Mouse (Mus musculus): ENCODE measurements at regions not wholly inside any gene's neighbourhood (a gene's known extent, or its start where the extent isn't known, plus 50 kb on each side); places are given as distances from the start of the nearest gene placed in this dataset.

DNA sequence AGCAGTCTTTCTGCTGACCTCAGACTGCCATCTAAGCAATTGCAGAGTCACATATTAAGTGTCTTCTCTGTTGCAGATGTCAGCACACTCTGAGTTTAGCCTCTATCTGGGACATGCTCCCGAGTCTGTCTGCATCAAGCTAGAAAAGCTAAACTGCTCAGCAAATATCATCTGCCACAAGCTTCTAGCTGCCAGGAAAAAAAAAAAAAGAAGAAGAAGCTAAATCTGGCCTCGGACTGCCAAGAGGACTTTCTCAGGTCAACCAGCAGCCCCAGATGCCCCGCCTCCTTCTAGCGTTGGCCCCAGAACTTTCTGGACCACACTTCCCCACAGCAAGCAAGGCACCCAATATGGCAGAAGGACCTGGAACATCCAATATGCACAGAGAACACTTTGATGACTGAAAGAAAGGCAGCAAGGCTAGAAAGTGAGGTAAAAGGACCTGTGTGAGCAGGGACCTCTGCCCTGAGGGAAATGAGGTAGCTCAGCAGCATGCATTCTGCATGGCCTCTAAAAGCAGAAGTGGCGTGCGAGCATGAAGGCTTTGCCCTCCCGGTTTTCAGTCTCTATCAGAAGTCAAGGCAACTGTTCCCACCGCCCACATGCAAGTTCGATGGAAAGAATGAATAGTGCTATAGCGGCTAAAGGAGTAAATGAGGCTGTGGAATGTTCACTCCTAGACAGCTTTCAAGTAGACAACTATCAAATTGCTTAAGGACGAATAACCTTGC, 305.8 kb upstream of the Clint1 start:
- DNase-seq: no peak

DNA sequence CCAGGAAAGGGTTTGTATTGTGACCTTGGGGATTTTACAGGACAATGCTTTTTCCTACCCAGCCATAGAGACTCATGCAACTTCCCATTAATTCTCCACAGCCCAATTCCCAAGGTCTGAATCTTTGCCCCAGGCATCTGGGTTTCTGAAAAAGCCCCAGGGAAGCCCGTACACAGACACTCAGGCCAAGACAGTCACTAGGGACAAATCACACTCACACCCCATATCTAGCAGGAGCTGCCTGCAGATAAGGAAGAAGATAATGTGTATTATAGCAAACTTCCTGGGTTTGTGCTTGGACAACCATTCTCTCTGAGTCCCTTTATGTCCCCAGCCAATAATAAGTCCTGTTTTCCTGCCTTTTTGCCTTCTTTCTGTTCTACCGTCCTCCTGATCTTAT, 305.0 kb upstream of the Clint1 start:
- DNase-seq: no peak

DNA sequence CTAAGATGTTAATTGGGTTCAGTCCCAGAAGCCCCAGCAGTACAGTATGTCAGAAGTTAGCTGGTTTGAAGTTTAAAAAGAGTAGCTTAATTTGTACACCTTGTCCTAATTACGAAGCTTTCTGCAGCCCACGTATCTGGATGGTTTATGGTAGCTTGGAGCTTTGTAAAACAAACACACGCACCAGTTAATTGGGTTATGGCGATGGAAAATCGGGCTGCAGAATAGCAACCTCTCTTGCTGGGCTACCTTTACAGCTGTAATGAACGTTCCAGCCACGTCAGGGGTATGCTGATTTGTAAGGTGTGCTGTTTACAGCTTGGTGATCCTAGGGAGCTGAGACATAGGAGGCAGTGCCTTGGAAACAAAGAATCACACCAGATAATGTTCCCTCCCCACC, 301.5 kb upstream of the Clint1 start:
- DNase-seq: no peak

DNA sequence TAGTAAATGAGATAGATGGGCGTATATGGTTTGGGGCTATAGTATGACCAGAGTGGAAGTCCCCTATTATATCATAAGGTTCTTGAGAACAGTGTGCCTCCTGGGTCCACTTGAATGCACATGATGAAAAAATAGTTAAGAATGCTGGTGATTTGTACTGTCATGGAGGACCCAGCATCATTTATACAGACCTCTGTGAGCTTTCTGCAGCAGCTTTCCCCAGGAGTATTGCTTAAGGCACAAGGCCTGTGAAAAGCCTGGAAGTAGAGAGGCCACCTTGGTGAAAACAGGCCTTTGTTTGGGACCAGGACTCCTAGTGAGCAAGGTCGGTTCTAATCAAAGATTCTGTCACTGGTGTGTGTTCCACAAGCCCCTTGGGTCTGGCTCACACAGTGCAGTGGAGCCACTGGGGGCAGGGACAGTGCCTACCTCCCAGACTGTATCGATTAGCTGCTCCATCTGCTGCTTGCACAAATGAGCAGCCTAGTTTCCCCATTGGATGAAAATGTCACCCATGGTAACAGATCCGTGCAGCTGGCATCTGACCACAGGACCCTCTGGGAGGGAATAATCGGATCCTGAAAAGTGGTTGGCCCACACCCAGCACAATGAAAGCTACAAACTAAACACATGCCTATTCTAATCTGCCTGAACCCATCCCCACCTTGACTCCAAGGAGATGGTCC, 274.2 kb upstream of the Clint1 start:
- no peak for DNase-seq

DNA sequence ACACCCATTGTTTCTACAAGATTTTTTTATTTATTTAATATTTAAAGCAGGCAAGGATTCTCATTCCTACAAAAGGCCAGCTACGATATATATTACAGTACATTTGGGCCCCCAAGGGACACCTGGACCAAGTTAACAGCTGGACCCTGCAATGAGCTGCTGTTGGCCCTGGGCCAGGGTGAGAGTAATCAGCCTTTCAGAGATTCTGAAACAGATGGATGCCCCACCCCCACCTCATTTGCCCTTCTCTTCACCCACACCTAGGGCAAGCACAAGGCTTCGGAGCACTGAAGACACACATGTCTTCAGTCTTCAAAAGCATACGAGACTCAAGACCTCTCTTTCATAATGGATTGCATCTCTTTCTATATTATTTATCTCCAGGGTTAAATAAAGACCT, 259.5 kb upstream of the Clint1 start:
- DNase-seq: no peak

DNA sequence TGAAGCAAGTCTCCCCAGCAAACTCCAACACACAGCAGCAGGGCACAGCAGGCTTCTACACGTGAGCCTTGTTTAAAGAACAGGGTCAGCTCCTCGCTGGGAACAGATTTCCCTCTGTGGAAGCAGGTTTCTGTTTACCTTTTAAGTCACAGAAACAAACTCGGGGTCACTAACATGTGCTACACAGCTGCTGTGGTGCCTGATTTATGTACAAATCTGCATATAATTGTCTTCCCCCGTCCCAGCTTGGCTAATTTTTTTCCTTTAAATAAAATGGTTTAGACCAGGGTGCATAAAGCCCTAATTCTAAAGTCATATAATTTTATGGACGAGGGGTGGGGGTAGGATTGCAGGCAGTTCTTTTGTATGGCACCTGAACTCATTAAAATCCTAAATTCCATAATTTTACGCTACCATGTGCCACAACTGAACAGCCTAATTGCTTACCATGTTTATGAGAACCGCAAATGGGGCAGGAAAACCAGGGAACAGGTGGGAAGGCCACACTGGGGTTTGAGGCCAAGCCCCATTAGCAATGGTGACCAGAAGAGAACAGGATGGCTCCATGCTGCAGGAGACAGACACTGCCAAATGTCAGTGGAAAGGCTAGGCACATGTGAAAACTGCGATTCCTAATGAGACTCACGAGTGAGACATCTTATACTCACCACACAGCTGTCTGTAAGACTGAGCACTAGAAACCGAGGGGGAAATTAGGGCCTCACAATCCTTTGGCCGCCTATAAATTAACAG, 258.8 kb upstream of the Clint1 start:
- DNase-seq: no peak

DNA sequence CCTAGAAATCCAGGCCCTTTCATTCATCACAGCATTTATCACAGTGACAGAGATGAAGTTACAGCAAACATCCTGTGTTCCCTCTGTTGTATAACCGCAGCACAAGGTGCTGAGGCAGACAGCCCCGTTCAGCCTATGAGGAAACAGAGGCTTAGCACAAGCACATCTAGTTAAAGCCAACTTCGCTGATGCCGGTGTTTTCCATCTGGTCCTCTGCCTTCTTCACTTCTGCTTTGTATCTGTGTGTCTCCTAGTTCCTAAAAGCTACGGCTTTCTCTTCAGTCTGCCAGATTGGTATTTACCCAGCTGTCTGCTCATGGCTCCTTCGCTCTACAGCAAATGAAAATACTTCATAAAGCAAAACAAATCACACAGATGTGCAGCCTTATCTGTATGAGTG, 256.5 kb upstream of the Clint1 start:
- DNase-seq: no peak

DNA sequence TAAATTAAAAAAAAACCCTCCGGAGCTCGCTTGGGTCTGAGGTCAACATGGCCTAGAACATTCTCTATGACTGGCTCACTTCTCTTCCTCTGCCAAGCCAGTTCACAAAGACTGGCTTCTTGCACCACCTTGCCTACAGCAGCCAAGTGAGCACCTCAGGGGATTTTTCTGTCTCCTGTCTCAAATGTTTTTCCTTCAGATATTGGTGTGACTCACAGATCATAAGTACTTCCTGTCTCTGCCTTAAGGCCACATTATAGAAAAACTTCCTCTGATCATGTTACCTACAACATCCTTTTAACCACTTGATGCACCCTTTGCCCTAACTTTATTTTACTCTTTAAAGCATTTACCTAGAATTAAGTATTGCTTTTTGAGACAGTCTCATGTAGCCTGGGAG, 230.0 kb upstream of the Clint1 start:
- no peak for DNase-seq

DNA sequence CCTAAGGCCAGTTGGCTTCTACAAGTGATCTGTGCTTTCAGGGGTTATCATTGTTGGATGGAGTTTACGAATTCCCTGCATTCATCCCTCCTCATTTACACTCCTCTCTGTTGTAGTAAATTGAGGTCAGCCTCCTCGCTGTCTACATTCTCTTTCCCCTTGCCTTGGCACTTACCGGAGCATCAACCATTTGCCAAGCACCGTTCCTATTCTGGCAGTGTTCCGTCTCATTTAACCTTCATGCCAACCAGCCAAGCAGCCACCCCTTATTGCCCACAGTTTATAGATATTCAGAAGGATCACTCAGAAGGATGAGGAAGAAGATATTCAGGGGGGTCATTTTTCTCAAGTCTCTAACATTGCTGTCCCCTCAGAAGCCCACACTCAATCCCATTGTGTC, 229.2 kb upstream of the Clint1 start:
- no peak for DNase-seq

DNA sequence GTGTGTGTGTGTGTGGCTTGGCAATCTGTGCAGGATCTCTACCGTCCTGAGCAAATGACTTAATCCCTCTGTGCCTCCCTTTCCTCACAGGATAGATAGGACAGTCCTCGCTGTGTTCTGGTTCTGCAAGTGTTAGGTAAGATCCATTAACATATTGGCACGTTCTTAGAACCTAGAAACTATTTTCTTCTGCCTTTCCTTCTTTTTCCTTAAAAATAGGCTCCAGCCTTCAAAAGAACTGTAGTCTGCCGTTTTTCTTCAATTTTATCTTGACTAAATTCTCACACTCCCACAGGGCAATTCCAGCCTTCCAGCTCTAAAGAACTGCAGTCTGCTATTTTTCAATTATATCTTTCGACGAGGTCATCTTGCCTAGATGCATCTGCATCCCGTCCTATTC, 227.6 kb upstream of the Clint1 start:
- DNase-seq: no peak

DNA sequence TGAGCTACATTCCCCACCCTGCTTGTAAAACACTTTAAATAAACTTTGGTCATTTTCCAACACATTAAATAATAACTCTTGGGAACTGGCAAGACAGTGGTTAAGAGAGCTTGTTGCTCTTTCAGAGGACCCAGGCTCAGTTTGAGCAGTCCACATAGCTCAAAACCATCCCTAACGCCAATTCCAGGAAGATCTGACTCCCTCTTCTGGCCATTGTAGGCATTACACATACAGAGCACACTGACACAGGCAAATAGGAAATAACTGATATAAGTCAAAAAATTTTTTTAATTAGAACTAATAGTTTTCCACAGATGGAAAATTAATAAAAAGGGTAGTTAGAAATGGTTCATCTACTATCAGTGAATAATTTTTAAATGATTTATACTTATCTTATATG, 222.6 kb upstream of the Clint1 start:
- no peak for DNase-seq

DNA sequence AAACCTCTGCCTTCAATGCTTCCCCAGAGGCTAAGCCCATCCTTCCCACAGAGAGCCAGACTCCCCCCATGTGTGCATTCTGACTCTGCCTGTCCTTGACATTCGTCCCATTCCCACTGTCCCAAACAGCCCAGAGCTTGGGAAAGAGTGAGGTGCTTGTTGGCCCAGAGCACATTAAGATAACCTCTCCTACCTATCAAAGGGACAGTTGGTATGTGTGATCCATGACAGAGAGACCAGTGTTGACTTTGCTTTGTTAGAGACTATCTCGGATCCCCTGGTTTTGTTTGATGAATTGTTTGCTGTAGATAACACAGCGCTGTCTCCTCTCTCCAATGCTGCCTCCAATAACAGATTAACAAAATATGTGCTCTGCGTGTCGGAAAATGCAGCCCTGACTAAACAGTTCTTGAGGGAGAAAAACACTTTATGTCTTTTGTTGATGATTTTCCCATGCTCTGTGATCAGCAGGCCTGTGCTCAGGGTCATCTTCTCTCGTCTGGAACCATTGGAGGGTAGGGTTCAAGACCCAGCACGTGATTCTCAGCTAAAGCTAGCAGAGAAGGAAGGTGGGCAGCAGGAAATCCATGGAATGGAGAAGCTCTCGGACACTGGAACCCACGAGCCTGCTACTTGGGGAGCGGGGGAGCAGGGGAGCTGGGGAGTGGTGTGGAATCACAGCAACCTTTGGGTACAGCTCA, 217.2 kb upstream of the Clint1 start:
- no peak for DNase-seq

DNA sequence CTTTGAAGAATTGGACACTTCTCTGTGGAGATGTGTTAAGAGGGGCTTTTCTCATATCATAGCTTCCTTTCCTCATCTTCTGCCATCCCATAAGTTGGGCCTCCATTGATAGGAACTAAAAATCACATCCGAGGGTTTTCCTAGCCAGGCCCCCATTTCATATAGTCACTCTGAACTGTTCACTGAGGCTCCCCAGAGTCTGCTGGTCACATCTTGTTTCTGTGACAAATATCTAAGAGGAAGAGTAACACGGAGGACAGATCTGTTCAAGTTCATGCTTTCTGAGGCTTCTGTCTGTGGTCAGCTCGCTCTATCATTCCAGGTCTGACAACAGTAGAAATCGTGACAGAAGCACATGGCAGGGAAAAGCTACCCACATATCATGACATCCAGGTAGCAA, 216.0 kb upstream of the Clint1 start:
- no peak for DNase-seq

DNA sequence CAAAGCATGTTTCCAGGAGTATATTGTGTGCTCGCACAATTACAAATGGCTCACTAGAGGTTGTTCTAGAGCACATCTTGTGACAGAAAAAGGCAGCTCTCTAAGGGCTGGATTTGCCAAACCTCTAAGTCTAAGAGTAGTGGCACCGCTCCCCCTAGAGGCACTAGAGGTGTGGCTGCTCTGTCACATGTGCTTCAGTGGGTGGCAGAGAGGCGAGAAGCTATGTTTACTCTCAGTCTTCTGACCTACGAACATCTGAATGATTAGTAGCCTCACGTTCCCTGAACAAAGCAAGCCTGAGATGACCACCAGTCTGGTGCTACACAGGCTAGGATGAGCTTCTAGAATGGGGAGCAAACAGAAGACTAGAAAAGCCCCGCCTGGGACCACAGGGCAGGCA, 212.6 kb upstream of the Clint1 start:
- DNase-seq: no peak

DNA sequence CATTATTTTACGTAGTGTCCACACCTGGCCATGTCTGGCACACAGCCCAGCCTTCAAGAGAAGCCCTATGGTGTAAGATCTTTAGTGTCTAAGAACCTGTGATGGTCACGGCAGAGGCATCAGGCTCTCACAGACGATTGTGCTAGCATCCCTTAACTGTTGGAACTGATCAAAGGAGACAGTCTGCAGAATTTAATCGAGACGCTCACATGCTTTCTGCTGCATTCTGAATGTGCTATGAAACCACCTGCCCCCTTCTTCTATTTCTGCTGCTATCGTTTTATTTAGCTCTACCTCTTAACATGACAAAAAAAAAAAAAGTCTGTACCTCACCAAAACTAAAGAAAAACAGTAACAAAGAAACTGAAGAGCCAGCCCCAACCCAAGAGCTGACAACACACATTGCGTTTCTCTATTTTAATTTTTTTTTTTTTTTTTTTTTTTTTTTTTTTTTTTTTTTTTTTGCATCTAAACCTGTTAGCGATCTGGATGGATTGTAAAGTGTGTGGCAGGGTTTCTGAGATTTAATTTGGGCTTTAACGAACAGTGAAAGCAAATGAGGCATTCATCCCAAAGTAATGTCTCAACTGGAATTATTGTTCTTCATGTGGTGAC, 209.6 kb upstream of the Clint1 start:
- no peak for DNase-seq

DNA sequence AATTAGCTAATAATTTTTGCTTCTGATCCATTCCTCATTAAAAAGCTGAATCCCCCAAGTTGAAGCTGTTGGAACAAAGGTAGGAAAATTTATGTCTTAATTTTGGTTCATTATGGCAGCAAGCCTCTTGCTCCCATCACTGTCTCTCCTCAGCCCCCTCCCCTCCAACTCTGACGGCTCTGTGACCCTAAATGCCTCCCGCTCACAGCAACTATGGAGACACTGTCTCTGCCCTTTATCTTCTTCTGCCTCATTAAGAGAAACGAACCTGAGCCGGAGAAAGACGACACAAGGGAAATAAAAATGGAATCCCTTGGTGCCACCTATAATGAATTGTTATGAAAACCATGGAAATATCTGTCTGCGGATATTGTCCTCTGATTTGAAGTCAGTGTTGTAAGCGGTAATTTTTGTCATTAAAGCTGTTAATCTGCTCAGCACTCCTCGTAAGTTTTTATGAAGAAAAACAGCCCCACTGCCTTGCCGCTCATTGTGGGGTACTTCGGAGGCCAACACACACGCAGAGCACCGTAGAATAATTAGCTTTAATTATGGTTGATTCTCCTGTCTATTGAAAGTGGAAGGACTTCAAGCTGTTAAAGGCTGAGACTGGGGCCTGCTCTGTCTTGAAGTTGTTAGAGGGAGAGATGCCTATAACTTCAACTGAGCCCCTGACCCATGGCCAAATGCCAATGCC, 208.1 kb upstream of the Clint1 start:
- no peak for DNase-seq

DNA sequence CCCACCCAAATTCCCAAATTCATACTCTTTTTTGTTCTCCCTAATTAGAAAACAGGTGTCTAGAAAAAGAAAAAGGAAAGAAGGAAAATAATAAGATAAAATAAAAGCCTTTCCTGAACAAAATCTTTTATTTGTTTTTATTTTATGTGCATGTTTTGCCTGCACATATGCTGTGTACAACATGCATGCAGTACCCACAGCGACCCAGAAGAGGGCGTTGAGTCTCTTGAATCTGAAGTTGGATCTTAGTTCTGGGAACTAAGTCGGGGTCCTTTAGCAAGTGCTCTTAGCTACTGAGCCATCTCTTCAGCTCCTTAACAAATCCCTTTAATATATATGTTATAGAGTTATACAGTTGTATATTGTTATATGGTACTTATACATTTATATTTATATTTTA, 206.0 kb upstream of the Clint1 start:
- no peak for DNase-seq

DNA sequence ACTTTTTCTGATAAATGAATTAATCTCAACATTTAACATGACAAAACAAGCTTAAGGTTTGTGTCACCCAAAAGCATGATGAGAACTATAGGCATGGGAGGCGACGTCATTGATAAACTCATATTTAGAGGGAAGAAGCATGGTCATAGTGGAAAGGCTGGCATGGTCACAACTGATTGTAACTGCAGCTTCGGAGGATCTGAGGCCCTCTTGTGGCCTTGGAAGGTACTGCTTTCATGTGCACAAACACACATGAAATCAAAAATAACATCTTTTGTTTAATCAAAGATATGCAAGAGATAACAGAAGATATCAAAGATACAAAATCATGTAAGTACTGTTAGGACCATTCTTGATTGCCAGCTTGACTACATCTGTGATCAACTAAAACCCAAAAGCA, 204.0 kb upstream of the Clint1 start:
- DNase-seq: no peak

DNA sequence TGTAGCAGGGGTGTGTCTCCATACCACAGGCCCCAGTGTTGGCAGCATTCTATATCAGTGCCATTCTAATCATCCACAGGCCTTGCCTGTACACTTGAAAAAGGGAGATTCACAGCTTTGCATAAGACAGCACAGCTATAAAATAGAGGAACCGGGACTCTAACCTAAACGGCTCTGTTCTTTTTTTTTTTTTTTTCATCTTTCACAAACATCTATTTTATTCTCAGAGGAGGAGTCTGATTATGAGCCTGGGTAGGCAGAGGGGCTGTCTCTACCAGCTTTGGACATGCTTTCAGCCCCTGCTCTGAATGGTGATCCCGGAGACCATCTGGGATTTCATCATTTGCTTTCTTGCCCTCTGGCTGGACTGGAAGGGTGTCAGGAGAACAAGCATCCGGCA, 195.6 kb upstream of the Clint1 start:
- DNase-seq: no peak

DNA sequence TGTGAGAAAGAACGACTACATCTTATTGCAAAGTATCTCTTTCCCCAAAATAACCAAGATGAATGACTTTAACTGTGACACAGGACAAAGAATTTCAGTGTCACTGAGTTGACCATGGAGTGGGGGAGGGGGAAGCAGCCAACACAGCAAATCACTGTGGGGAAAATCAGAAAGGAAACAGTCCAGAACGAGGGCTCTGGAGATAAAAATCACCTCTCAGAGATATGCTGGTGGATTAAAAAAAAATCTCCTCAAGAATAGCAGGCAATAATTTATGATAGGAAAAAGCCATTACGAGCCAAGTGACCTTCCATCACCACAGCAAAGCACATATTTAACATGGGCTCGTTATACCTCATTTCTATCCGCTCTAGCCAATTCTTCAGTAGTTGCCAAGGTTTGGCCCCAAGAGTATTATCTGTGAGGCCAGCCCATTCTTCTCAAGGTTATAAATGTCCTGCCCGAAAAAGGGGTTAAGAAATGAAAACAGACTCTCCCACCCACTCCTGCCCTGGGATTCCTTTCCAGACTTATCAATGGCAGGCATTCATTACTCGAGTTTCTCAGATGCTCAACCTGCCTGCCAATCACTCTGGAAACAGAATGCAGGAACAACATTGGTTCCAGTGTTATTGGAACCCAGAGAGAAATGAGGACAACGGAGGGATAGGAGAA, 181.6 kb upstream of the Clint1 start:
- no peak for DNase-seq

DNA sequence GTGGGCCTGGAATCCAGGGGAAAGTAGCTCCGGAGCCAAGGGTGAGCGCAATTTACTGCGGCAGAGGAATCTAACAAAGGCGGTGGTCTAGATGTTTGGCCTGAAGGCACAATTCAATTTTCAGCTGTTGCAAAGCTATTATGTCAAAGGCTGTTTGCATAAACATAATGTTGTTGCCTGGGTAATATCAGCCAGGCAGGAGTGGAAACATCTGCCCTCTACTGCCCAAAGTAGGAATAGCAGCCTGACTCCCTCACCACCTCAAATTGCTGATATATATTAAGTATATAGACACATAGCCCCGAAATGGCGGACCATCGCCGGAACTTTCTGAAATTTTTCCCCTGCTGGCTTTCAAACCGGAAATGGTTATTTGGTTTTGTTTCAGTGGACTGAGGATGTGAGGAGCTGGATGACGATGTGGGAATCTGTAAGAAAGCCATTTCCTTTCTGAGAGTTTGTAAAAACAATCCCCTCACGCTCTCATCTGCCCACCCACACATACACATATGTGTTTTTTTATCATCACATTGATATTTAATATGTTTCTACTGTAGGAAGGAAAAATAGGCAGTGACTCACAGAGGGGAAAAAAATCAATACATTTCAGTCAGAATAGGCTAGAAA, 173.1 kb upstream of the Clint1 start:
- DNase-seq: peak; percentile 58 to 74
